8 mouse cellular contexts compared by ENCODE assay signal in genomic region chr14:31830571-31831369, GRCm38 (mm10). TPM values are rescaled to one million over a fixed set of nuclear protein-coding genes. Genes with fewer than 3 reads are reported as not detected.
DNase-seq lines count a peak whose midpoint lies in the region; ATAC-seq and TF ChIP-seq lines count a peak whose summit lies in the region.

Gene Ankrd28, minus strand, starts transcription at chr14:31830651.

- in situ Hi-C loops in Patski (cut with MboI; ENCODE audit: low pct_unique_long_range_greater_than_20kb) = no loop called here

- peak within 1 kb of the TSS; percentile 89 for H3K4me2 ChIP-seq in hindbrain, embryonic 13.5 days

- under 1% methylated on average over 77 of the region's 81 CpGs for WGBS in hindbrain, embryonic 13.5 days

- CTCF ChIA-PET in Patski (lab: Charles Lee) = no interaction called here

- peak within 1 kb of the TSS; percentile 95 for H3K27ac ChIP-seq in hindbrain, embryonic 13.5 days

- H3K4me1 ChIP-seq in hindbrain, embryonic 13.5 days (replicated peaks) = peaks cover 18% of the 10 kb centered on the region

- H3K36me3 ChIP-seq in hindbrain, embryonic 13.5 days = no peaks in the 10 kb centered on the region

- H3K4me3 ChIP-seq in hindbrain, embryonic 13.5 days = peak within 1 kb of the TSS; percentile 66

- peak within 1 kb of the TSS; percentile 79 for H3K9ac ChIP-seq in hindbrain, embryonic 13.5 days

- ATAC-seq in Patski = peak; percentile 97
- peak; percentile 99 for ATAC-seq in hindbrain, embryonic 13.5 days (ENCODE audit: low FRiP score)

- DNase-seq in Patski (ENCODE audit: low read depth, low spot score) = peak; percentile 42
- peak; percentile 96 to 97 for DNase-seq in cerebellum, postnatal 14 days
- DNase-seq in frontal cortex, postnatal 14 days (ENCODE audit: low spot score in 2 of 2) = peak; percentile 83 to 89
- DNase-seq in layer of hippocampus, postnatal 25 days (ENCODE audit: extremely low spot score in 1 of 2, low spot score in 1 of 2) = peak; percentile 79 to 93
- peak; percentile 94 for DNase-seq in lung, postnatal 25 days (ENCODE audit: low spot score)
- DNase-seq in retina, embryonic 14.5 days (ENCODE audit: low spot score) = peak; percentile 96
- peak; percentile 99 for DNase-seq in thymus, postnatal 4 days

- POLR2A ChIA-PET in Patski (lab: Charles Lee) = interaction anchor here (1.6 kb wide), 1 partner anchor 111 kb away, joined by 5 read pairs; no protein-coding TSS in a partner anchor

- H3K9me3 ChIP-seq in hindbrain, embryonic 13.5 days = no peaks in the 10 kb centered on the region; the same call in 1 of the 2 replicates

- no peak for TF ChIP-seq CTCF in Patski (IDR thresholded peaks at IDR 0.05)

- no peaks in the 10 kb centered on the region for H3K27me3 ChIP-seq in Patski
- no peaks in the 10 kb centered on the region for H3K27me3 ChIP-seq in hindbrain, embryonic 13.5 days

RNA-seq across cellular contexts. Expression of gene Ankrd28, which starts in this region (rescaled TPM):
- 26.6 TPM for polyA plus RNA-seq in Patski (2021)
- 7.8 and 8.5 TPM in 2 replicates for polyA plus RNA-seq in hindbrain, embryonic 13.5 days (2015; fragmentation: Nextera tagmentation; extraction: Ambion mirVana)
- total RNA-seq in layer of hippocampus, postnatal 25 days (2021) = 10 to 100 TPM; 46.5 to 57.0 TPM

Comparison
In these comparisons a context has a peak if more than half of its experiments do, and no peak if none do; other contexts are left out.
1. Peak in every context shown above with its lines: DNase-seq, ATAC-seq, H3K4me3 ChIP-seq and H3K27ac ChIP-seq.
2. DNase-seq: peak in every context shown above with its lines; median percentile 99 in thymus, postnatal 4 days; 96 in cerebellum, postnatal 14 days; 96 in retina, embryonic 14.5 days; 94 in lung, postnatal 25 days; 86 in frontal cortex, postnatal 14 days; 86 in layer of hippocampus, postnatal 25 days; 42 in Patski.